Mouse (Mus musculus) heart, postnatal 0 days (tissue): ENCODE data around the gene Ckap2l. TPM values are rescaled to one million over a fixed set of nuclear protein-coding genes. Genes with fewer than 3 reads are reported as not detected.

Experiments used
- ATAC-seq: fragments of 200-750 bp; cut with Nextera tagmentation; 2 replicates; pipeline ENCODE4 v1.8.0; 2017; ENCODE audit warnings: low read depth, moderate number of reproducible peaks, moderate library complexity; ENCODE audit not compliant: insufficient read depth
- DNase-seq: peaks from one replicate; pipeline ENCODE4 v3.0.0-alpha.2; 2016; ENCODE audit warnings: low spot score
- H3K27ac ChIP-seq: fragments of 300-500 bp; sonication (generic); 2 replicates; pipeline ENCODE4 v1.5.1; 2014; ENCODE audit warnings: low read depth, mild to moderate bottlenecking
- H3K27me3 ChIP-seq: fragments of 300-500 bp; sonication (generic); 2 replicates; pipeline ENCODE4 v1.6.1; 2014; ENCODE audit warnings: low read length, mixed read lengths; ENCODE audit not compliant: control insufficient read depth, insufficient read depth
- H3K36me3 ChIP-seq: fragments of 300-500 bp; sonication (generic); replicated peaks from 2 replicates; pipeline ENCODE4 v1.6.1; 2014; ENCODE audit warnings: low read length, mixed read lengths; ENCODE audit not compliant: control insufficient read depth, insufficient read depth
- H3K4me1 ChIP-seq: fragments of 300-500 bp; sonication (generic); 2 replicates; pipeline ENCODE4 v1.6.1; 2014; ENCODE audit warnings: antibody characterized with exemption; ENCODE audit not compliant: control insufficient read depth, insufficient read depth
- H3K4me2 ChIP-seq: fragments of 300-500 bp; sonication (generic); 2 replicates; pipeline ENCODE4 v1.6.1; 2014; ENCODE audit warnings: low read depth, mild to moderate bottlenecking, low read length, moderate library complexity
- H3K4me3 ChIP-seq: fragments of 300-500 bp; sonication (generic); 2 replicates; pipeline ENCODE4 v1.5.1; 2014; ENCODE audit warnings: low read depth, low read length
- H3K9ac ChIP-seq: fragments of 300-500 bp; sonication (generic); replicated peaks from 2 replicates; pipeline ENCODE4 v1.6.1; 2014; ENCODE audit warnings: low read depth, low read length, mixed read lengths
- H3K9me3 ChIP-seq: fragments of 300-500 bp; sonication (generic); replicated peaks from 2 replicates; pipeline ENCODE4 v1.6.1; 2016; ENCODE audit warnings: low read length; ENCODE audit not compliant: control insufficient read depth
- CTCF ChIP-seq: IDR thresholded peaks from 2 replicates; pipeline ENCODE4 v1.5.1; 2016; ENCODE audit warnings: antibody characterized with exemption, control low read depth, low read depth
- EP300 ChIP-seq: IDR thresholded peaks from 2 replicates; pipeline ENCODE4 v1.6.1; 2016; ENCODE audit warnings: antibody characterized with exemption, low read depth
- WGBS: fragments of 180-500 bp; shearing (Covaris S2); extraction: QIAGEN DNeasy Blood & Tissue Kit; methylation state at CpG from one replicate; pipeline ENCODE4 v1.1.7; 2014; 5-methylcytosine and 5-hydroxymethylcytosine counted together
- polyA plus RNA-seq: library from polyadenylated mRNA; unstranded; fragments of >200 nt; fragmentation: Nextera tagmentation; extraction: Ambion mirVana; gene quantifications from 2 replicates; pipeline ENCODE4 v1.2.1, GENCODE M21; 2015
- total RNA-seq: library from RNA; depleted of rRNA; stranded (reverse); fragments of >200 nt; gene quantifications from 2 replicates; pipeline ENCODE4 v1.2.3, GENCODE M21; 2014; ENCODE audit warnings: low replicate concordance

The Ckap2l gene
- total and polyA plus RNA-seq, 2 experiments from 2014 or later: 12.6 to 16.2 TPM

- no peaks in the 10 kb centered on the region for H3K27me3 ChIP-seq
- no peak for TF ChIP-seq CTCF
- no peak for TF ChIP-seq EP300
- H3K4me1 ChIP-seq: no peaks in the 10 kb centered on the region
- H3K4me3 ChIP-seq: no peak overlapping the region
- H3K9me3 ChIP-seq: no peaks in the 10 kb centered on the region
- DNase-seq (no peak), ATAC-seq (no peak)
- H3K4me2 ChIP-seq: no peak overlapping the region
- no peak overlapping the region for H3K27ac ChIP-seq
- 46% methylated on average over 2 of the region's 2 CpGs for WGBS
- no peaks in the 10 kb centered on the region for H3K36me3 ChIP-seq
- H3K9ac ChIP-seq: no peak overlapping the region
Measured at GRCm38 (mm10) chr2:129254076-129254475, 42.9 kb downstream of the Ckap2l start.

DNA sequence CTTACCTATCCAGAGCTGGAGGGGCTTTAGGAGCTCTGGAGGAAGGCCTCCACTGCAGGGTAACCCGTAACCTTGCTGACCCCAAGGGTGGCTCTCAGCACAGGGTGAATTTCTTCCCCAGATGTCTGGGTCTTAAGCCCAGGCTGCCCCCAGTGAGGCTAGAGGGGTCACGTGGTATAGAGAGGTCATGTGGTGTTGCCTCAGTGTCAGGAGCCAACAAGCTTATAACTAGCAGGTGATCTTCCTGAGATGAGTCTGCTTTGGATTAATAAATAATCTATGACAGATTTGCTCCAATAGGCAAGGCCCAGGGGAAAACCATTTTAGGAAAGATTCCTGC, 43.4 kb downstream of the Ckap2l start:
- Histone ChIP-seq H3K4me3 (no peak overlapping the region), H3K27me3 (no peaks in the 10 kb centered on the region), H3K36me3 (no peaks in the 10 kb centered on the region), H3K27ac (no peak overlapping the region), H3K9ac (no peak overlapping the region), H3K9me3 (no peaks in the 10 kb centered on the region), H3K4me1 (no peaks in the 10 kb centered on the region), H3K4me2 (no peak overlapping the region)
- no peak for ATAC-seq
- no peak for DNase-seq
- TF ChIP-seq EP300 (no peak), CTCF (no peak)
- 73% methylated on average over 2 of the region's 2 CpGs for whole genome bisulfite sequencing

DNA sequence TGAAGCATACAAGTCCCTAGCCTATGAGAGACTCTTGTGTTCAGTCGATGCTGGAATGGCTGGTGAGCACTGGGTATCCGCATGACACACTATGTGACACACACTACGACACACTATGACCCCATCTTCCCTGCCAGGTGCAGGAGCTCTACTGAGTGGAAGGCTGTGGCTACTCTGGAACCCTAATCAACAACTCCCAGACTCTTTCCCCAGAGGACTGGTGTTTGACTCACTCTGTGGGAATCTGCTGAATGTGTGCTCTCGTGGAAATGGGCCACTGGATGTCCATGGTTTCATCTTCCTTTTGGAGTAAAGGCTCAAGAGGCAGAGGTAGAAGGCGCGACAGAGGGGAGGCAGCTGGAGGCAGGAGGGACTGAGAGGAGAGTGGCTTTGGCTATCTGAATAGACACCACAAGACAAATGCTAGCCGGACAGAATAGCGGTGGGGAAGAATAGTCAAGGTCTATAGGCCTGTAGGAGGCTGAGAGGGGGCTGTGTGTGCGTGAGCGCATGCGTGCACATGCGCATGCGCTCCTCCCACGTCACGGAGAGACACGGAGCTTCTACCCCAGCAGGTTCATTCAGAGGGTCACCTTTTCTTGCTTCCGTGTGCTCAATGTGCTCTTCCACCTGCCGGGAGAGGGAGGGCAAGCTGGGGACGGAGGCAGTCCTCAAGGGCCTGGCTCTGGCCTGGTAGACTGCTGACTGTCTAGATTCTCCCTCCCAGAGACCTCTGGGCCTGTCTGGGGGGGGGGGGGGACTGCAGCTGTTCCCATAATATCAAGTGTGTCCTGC, 44.0 kb downstream of the Ckap2l start:
- Histone ChIP-seq H3K36me3 (no peaks in the 10 kb centered on the region), H3K9me3 (no peaks in the 10 kb centered on the region), H3K4me3 (no peak overlapping the region), H3K4me1 (no peaks in the 10 kb centered on the region), H3K4me2 (no peak overlapping the region), H3K9ac (no peak overlapping the region), H3K27ac (no peak overlapping the region), H3K27me3 (no peaks in the 10 kb centered on the region)
- no peak for TF ChIP-seq CTCF
- TF ChIP-seq EP300: no peak
- no peak for DNase-seq
- no peak for ATAC-seq
- 88% methylated on average over 19 of the region's 19 CpGs for WGBS

GRCm38 (mm10) chr2:129249321-129249720, 47.7 kb downstream of the Ckap2l start:
- no peaks in the 10 kb centered on the region for H3K36me3 ChIP-seq
- H3K9me3 ChIP-seq: no peaks in the 10 kb centered on the region
- WGBS: 41% methylated on average over 1 of the region's 1 CpGs
- DNase-seq (no peak), ATAC-seq (no peak)
- no peak overlapping the region for H3K4me3 ChIP-seq
- H3K27me3 ChIP-seq: no peaks in the 10 kb centered on the region
- 0 out of 2 replicates have a peak, but pooled peaks cover 8% of the 10 kb centered on the region for H3K4me1 ChIP-seq
- H3K4me2 ChIP-seq: no peak overlapping the region
- TF ChIP-seq EP300: no peak
- TF ChIP-seq CTCF: no peak
- H3K9ac ChIP-seq: no peak overlapping the region
- H3K27ac ChIP-seq: no peak overlapping the region

DNA sequence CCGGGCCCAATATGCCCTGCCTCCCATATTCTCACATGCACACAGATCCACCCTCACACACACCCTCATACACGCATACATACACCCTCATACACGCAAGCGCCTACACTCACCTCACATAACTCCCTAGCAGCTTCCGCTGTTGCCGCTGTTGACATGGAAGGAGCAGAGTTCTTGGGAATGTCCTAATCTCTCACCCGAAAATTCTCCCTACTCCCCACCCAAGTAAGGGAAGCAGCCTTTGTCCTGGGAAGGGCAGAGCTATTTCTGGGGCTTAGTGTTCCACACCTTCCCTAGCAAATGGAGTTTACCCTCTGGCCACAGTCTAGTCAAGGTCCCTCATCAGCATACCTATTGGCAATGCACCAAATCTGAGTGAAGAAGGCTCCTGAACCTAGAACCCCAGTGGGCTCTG, 49.3 kb downstream of the Ckap2l start:
- DNase-seq (no peak), ATAC-seq (no peak)
- Histone ChIP-seq H3K27ac (no peak overlapping the region), H3K4me2 (no peak overlapping the region), H3K27me3 (no peaks in the 10 kb centered on the region), H3K4me1 (0 out of 2 replicates have a peak, but pooled peaks cover 15% of the 10 kb centered on the region), H3K4me3 (no peak overlapping the region), H3K9ac (no peak overlapping the region), H3K9me3 (no peaks in the 10 kb centered on the region), H3K36me3 (no peaks in the 10 kb centered on the region)
- 74% methylated on average over 7 of the region's 7 CpGs for WGBS
- no peak for TF ChIP-seq EP300
- no peak for TF ChIP-seq CTCF

DNA sequence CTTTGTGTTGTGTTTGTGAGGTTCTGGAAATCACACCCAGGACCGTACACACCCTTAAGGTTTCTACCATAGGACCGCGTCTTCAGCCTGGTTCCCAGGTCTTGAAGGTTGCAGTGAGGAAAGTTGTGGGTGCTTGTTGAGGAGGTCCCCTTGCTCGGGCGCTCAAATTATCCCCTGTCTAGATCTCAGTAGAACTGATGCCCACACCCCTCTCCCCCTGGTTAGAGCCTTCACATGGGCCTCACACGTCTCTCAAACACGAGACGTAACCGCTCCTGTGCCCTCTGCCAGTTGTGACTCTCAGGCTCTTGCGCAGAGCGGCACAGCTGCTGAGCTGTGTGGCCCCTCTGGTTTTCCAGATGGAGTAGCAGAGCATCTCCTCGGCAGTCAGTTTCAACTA, 50.1 kb downstream of the Ckap2l start:
- Histone ChIP-seq H3K9me3 (no peaks in the 10 kb centered on the region), H3K4me3 (no peak overlapping the region), H3K4me2 (no peak overlapping the region), H3K27me3 (no peaks in the 10 kb centered on the region), H3K27ac (no peak overlapping the region), H3K36me3 (no peaks in the 10 kb centered on the region), H3K9ac (no peak overlapping the region), H3K4me1 (0 out of 2 replicates have a peak, but pooled peaks cover 15% of the 10 kb centered on the region)
- DNase-seq (no peak), ATAC-seq (no peak)
- WGBS: 93% methylated on average over 12 of the region's 12 CpGs
- TF ChIP-seq CTCF (no peak), EP300 (no peak)
